Mouse (Mus musculus): Measurements from ENCODE around the gene Tmem88b.
"Not testable (repeated sequence)": the region's sequence is repeated elsewhere in the genome, so short reads cannot be mapped to it uniquely, and the experiment has no call there.

Tmem88b gene

DNA sequence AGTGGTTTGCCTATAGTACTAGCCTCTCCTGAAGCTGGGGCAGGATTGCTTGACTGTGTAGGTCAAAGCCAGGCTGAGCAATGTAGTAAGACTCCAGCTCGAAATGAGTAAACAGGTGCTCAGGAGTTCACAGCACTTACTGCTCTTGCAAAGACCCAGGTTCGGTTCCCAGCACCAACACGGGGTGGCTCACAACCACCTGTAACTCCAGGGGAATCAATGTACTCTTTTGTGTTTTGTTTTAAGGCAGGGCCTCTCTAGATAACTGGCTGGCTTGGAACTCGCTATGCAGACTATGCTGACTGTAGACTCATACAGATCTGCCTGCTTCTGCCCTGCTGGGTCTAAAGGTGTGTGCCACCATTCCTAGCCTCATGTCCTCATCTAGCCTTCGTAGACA, 43.0 kb downstream of the Tmem88b start:
- TF ChIP-seq POU5F1 (IDR thresholded peaks at IDR 0.05; ENCODE audit: borderline replicate concordance, low read length), result no peak
- no peak for TF ChIP-seq CTCF (conservative IDR thresholded peaks at IDR 0.05; ENCODE audit: low read length)
- TF ChIP-seq NANOG (IDR thresholded peaks at IDR 0.05; ENCODE audit: borderline replicate concordance, low read length), result no peak
- peaks cover 6% of the 10 kb centered on the region; the same call in 1 of the 2 replicates for H3K27me3 ChIP-seq (ENCODE audit: insufficient read depth, low read length)
- no peaks in the 10 kb centered on the region for H3K9me3 ChIP-seq (ENCODE audit: low read length)
- H3K4me1 ChIP-seq (replicated peaks; ENCODE audit: low read depth, low read length), result peaks cover 50% of the 10 kb centered on the region
- H3K36me3 ChIP-seq (ENCODE audit: insufficient read depth, low read length), result peaks cover 76% of the 10 kb centered on the region
- no peak overlapping the region for H3K4me3 ChIP-seq (replicated peaks; ENCODE audit: low read length)

- H3K4me3 ChIP-seq (replicated peaks; ENCODE audit: low read length); H3K27me3 ChIP-seq (ENCODE audit: insufficient read depth, low read length); H3K9me3 ChIP-seq (ENCODE audit: low read length): not testable (repeated sequence)
- H3K36me3 ChIP-seq (ENCODE audit: insufficient read depth, low read length), result peaks cover 66% of the 10 kb centered on the region
- H3K4me1 ChIP-seq (replicated peaks; ENCODE audit: low read depth, low read length), result peaks cover 47% of the 10 kb centered on the region
Measured at GRCm38 (mm10) chr4:155740681-155741080, 45.0 kb downstream of the Tmem88b start.

GRCm38 (mm10) chr4:155739741-155740636, 45.7 kb downstream of the Tmem88b start:
- no peak for TF ChIP-seq CTCF (conservative IDR thresholded peaks at IDR 0.05; ENCODE audit: low read length)
- no peak for TF ChIP-seq NANOG (IDR thresholded peaks at IDR 0.05; ENCODE audit: borderline replicate concordance, low read length)
- TF ChIP-seq POU5F1 (IDR thresholded peaks at IDR 0.05; ENCODE audit: borderline replicate concordance, low read length), result no peak
- Histone ChIP-seq H3K9me3 (ENCODE audit: low read length) (no peaks in the 10 kb centered on the region), H3K27me3 (ENCODE audit: insufficient read depth, low read length) (peaks cover 8% of the 10 kb centered on the region), H3K4me3 (replicated peaks; ENCODE audit: low read length) (peak overlapping the region; percentile 70), H3K36me3 (ENCODE audit: insufficient read depth, low read length) (peaks cover 59% of the 10 kb centered on the region), H3K4me1 (replicated peaks; ENCODE audit: low read depth, low read length) (peaks cover 52% of the 10 kb centered on the region)

GRCm38 (mm10) chr4:155739152-155739551, 46.5 kb downstream of the Tmem88b start:
- no peaks in the 10 kb centered on the region for H3K9me3 ChIP-seq (ENCODE audit: low read length)
- peaks cover 55% of the 10 kb centered on the region for H3K4me1 ChIP-seq (replicated peaks; ENCODE audit: low read depth, low read length)
- H3K27me3 ChIP-seq (ENCODE audit: insufficient read depth, low read length), result peaks cover 8% of the 10 kb centered on the region
- TF ChIP-seq CTCF (conservative IDR thresholded peaks at IDR 0.05; ENCODE audit: low read length), result no peak
- H3K36me3 ChIP-seq (ENCODE audit: insufficient read depth, low read length), result peaks cover 51% of the 10 kb centered on the region
- peak overlapping the region; percentile 70 for H3K4me3 ChIP-seq (replicated peaks; ENCODE audit: low read length)

DNA sequence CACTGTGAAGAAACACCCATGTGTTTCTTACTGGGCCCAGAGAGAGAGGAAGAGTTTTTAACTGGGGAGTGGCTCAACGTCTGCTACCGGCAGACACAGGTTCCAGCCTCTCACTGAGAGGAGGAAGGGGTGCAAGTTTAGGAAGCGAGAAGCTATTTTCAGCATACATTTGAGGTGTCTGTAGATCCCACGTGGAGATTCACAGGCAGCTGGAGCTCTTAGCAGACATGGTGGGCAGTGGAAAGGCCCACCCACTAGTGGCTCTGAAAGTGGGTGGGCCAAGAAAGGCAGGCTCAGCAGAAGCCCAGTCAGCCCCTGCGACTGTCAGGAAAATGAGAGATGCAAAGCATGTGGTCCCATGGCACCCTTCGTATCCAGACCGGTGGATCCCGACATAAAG, 47.4 kb downstream of the Tmem88b start:
- Histone ChIP-seq H3K27me3 (ENCODE audit: insufficient read depth, low read length) (peaks cover 8% of the 10 kb centered on the region), H3K4me3 (replicated peaks; ENCODE audit: low read length) (no peak overlapping the region), H3K4me1 (replicated peaks; ENCODE audit: low read depth, low read length) (peaks cover 63% of the 10 kb centered on the region), H3K9me3 (ENCODE audit: low read length) (no peaks in the 10 kb centered on the region), H3K36me3 (ENCODE audit: insufficient read depth, low read length) (peaks cover 49% of the 10 kb centered on the region)
- no peak for TF ChIP-seq CTCF (conservative IDR thresholded peaks at IDR 0.05; ENCODE audit: low read length)
- TF ChIP-seq NANOG (IDR thresholded peaks at IDR 0.05; ENCODE audit: borderline replicate concordance, low read length), result no peak
- TF ChIP-seq POU5F1 (IDR thresholded peaks at IDR 0.05; ENCODE audit: borderline replicate concordance, low read length), result no peak

GRCm38 (mm10) chr4:155736421-155736820, 49.3 kb downstream of the Tmem88b start:
- Histone ChIP-seq H3K36me3 (ENCODE audit: insufficient read depth, low read length) (peaks cover 49% of the 10 kb centered on the region), H3K4me3 (replicated peaks; ENCODE audit: low read length) (no peak overlapping the region), H3K27me3 (ENCODE audit: insufficient read depth, low read length) (peaks cover 8% of the 10 kb centered on the region), H3K4me1 (replicated peaks; ENCODE audit: low read depth, low read length) (peaks cover 56% of the 10 kb centered on the region), H3K9me3 (ENCODE audit: low read length) (no peaks in the 10 kb centered on the region)
- TF ChIP-seq NANOG (IDR thresholded peaks at IDR 0.05; ENCODE audit: borderline replicate concordance, low read length) (no peak), POU5F1 (IDR thresholded peaks at IDR 0.05; ENCODE audit: borderline replicate concordance, low read length) (no peak), CTCF (conservative IDR thresholded peaks at IDR 0.05; ENCODE audit: low read length) (no peak)

DNA sequence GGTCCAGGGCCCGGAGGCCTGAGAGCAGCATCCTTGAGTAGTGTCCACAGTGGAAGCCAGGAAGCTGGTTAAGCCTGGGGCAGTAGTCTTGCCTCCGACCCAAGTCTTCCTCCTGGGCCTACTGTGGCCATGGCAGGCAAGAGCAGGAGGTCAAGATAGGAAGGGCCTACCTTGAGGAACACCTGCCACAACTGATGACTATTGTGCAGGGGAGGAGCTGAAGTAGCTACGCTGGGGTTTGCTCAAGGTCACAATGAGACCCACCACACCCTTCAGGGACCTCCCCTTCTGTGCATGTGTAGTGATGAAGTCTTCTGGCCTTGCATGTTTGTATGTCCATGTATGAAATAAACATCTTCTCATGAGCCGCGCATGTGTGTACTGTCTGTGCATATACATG, 49.9 kb downstream of the Tmem88b start:
- peaks cover 49% of the 10 kb centered on the region for H3K36me3 ChIP-seq (ENCODE audit: insufficient read depth, low read length)
- TF ChIP-seq NANOG (IDR thresholded peaks at IDR 0.05; ENCODE audit: borderline replicate concordance, low read length), result no peak
- no peak for TF ChIP-seq CTCF (conservative IDR thresholded peaks at IDR 0.05; ENCODE audit: low read length)
- no peak for TF ChIP-seq POU5F1 (IDR thresholded peaks at IDR 0.05; ENCODE audit: borderline replicate concordance, low read length)
- peaks cover 50% of the 10 kb centered on the region for H3K4me1 ChIP-seq (replicated peaks; ENCODE audit: low read depth, low read length)
- peaks cover 8% of the 10 kb centered on the region for H3K27me3 ChIP-seq (ENCODE audit: insufficient read depth, low read length)
- no peaks in the 10 kb centered on the region for H3K9me3 ChIP-seq (ENCODE audit: low read length)
- peak overlapping the region; percentile 84 for H3K4me3 ChIP-seq (replicated peaks; ENCODE audit: low read length)

DNA sequence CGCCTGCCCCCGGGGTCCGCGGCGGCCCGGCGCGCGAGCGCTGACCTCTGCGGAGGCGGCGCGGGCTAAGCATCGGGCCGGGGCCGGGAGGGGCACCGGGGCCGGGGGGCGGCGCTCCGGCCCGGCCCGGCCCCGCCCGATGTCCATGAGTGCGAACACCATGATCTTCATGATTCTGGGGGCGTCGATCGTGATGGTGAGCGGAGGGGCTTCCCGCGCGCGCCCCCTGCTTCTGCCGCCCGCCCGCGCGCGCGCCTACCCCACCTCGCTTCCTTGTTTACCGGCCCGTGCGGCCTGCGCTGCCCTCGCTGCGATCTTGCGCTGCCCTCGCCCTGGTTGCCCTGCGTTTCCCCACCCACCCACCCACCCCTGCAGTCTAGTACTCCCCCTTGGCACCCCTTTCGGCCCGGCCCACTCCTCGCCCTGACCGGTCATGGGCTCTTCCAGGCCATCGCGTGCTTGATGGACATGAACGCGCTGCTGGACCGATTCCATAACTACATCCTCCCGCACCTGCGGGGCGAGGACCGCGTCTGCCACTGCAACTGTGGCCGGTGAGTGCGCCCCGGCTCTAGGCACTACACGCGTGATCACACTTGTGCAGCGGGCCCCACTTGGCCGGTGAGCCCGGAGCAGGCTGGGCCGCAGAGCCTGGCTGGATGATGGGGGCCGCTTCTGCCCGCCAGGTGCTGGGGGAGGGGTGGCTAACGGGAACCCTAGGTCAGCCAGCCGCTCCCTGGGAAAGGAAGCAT, 50.5 kb downstream of the Tmem88b start:
- Histone ChIP-seq H3K9me3 (ENCODE audit: low read length) (no peaks in the 10 kb centered on the region), H3K4me3 (replicated peaks; ENCODE audit: low read length) (peak overlapping the region; percentile 84), H3K27me3 (ENCODE audit: insufficient read depth, low read length) (peaks cover 8% of the 10 kb centered on the region), H3K36me3 (ENCODE audit: insufficient read depth, low read length) (peaks cover 49% of the 10 kb centered on the region), H3K4me1 (replicated peaks; ENCODE audit: low read depth, low read length) (peaks cover 44% of the 10 kb centered on the region)
- TF ChIP-seq NANOG (IDR thresholded peaks at IDR 0.05; ENCODE audit: borderline replicate concordance, low read length) (no peak), CTCF (conservative IDR thresholded peaks at IDR 0.05; ENCODE audit: low read length) (no peak), POU5F1 (IDR thresholded peaks at IDR 0.05; ENCODE audit: borderline replicate concordance, low read length) (no peak)

All from E14TG2a.4 (cell line).